Mouse (Mus musculus) CH12.LX (cell line): ENCODE results near the gene Ppp1r27.
"Not testable (repeated sequence)": the region's sequence is repeated elsewhere in the genome, so short reads cannot be mapped to it uniquely, and the experiment has no call there.

ENCODE experiments used
- E2F4 ChIP-seq: IDR thresholded peaks from 2 replicates; pipeline ENCODE4 v1.6.1; 2011; ENCODE audit warnings: low read depth, low read length, improper control_type of control experiment; ENCODE audit not compliant: insufficient replicate concordance
- JUND ChIP-seq: conservative IDR thresholded peaks from 2 replicates; pipeline ENCODE4 v1.6.1; 2011; ENCODE audit warnings: low read depth, low read length, improper control_type of control experiment
- POLR2A ChIP-seq: IDR thresholded peaks from 2 replicates; pipeline ENCODE4 v1.6.1; 2011; ENCODE audit warnings: low read depth, mild to moderate bottlenecking, improper control_type of control experiment, low read length
- USF2 ChIP-seq: conservative IDR thresholded peaks from 2 replicates; pipeline ENCODE4 v1.6.1; 2011; ENCODE audit warnings: low read depth, low read length, improper control_type of control experiment

GRCm38 (mm10) chr11:120558843-120559242 is 7.9 kb upstream of the Ppp1r27 start:
- not testable (repeated sequence) for TF ChIP-seq POLR2A, E2F4, USF2, JUND
